Comparison of ENCODE assay signal across 8 mouse cellular contexts in the genomic region with DNA sequence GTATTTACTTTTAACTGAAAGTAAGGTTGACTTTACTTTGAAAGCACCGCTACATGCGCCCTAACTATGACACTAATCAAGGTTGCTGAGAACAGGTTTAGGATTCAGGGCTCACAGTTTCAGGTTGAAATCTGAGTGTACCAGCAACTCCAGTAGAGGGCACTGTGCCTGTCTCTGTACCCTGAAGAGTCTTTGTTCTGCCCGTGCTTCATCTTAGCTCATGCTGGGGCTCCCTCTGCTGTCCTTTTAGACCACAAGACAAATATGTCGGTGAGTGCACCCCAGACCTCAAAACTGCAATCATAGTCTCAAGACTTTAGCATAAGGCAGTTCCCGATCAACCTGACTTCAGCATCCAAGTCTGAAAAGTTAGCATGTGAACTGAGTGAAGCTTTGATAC.
A peak's percentile ranks its signal among the peaks of the same experiment; 100 is the strongest.
DNase-seq lines count a peak whose midpoint lies in the region; ATAC-seq and TF ChIP-seq lines count a peak whose summit lies in the region.

No protein-coding gene starts in this region.

- peak; percentile 54 for ATAC-seq in G1E (ENCODE audit: extremely low read depth, insufficient number of reproducible peaks, low FRiP score, poor library complexity, severe bottlenecking)
- peak; percentile 90 for ATAC-seq in forebrain, embryonic 12.5 days (ENCODE audit: low FRiP score)
- ATAC-seq in hematopoietic stem cell, adult 5-6 weeks (replicated peaks in 1 of 2; ENCODE audit: insufficient read depth in 1 of 2, low FRiP score in 2 of 2, low TSS enrichment in 1 of 2, low read depth in 1 of 2, poor library complexity in 2 of 2, severe bottlenecking in 2 of 2) = peak; percentile 99

- no peak overlapping the region for H3K27ac ChIP-seq in forebrain, embryonic 12.5 days

- H3K9me3 ChIP-seq in G1E (replicated peaks) = no peaks in the 10 kb centered on the region
- no peaks in the 10 kb centered on the region for H3K9me3 ChIP-seq in forebrain, embryonic 12.5 days

- DNase-seq in G1E (ENCODE audit: low spot score) = no peak
- peak; percentile 25 for DNase-seq in c-Kit-positive CD71-positive TER-119-negative erythroid progenitor cells, embryonic 14.5 days (ENCODE audit: low read depth)
- peak; percentile 58 to 87 for DNase-seq in layer of hippocampus, adult 18-20 months (ENCODE audit: low spot score in 2 of 2)
- peak; percentile 9 for DNase-seq in lung, adult 2 months
- DNase-seq in ovary, postnatal 10 days (ENCODE audit: low spot score) = peak; percentile 15
- peak; percentile 64 for DNase-seq in thymus, postnatal 4 days

- no peaks in the 10 kb centered on the region for H3K4me1 ChIP-seq in G1E (ENCODE audit: insufficient read depth, low read depth, low read length)
- no peaks in the 10 kb centered on the region for H3K4me1 ChIP-seq in forebrain, embryonic 12.5 days
- no peaks in the 10 kb centered on the region for H3K4me1 ChIP-seq in lung, adult 2 months (ENCODE audit: control insufficient read depth, insufficient read depth, low read length)

- no peak overlapping the region for H3K4me3 ChIP-seq in G1E (ENCODE audit: low read depth, low read length)
- H3K4me3 ChIP-seq in forebrain, embryonic 12.5 days (replicated peaks) = no peak overlapping the region
- H3K4me3 ChIP-seq in lung, adult 2 months (replicated peaks; ENCODE audit: extremely low read depth, low read depth, low read length) = no peak overlapping the region

- H3K27me3 ChIP-seq in G1E (ENCODE audit: insufficient read depth, low read length) = no peaks in the 10 kb centered on the region
- H3K27me3 ChIP-seq in forebrain, embryonic 12.5 days = no peaks in the 10 kb centered on the region

- no peak for TF ChIP-seq CTCF in G1E (IDR thresholded peaks at IDR 0.05; ENCODE audit: low read depth, low read length)
- peak; percentile 52 for TF ChIP-seq CTCF in lung, adult 2 months (IDR thresholded peaks at IDR 0.05; ENCODE audit: insufficient read depth, low read length)

- WGBS in forebrain, embryonic 12.5 days = 30% methylated on average over 5 of the region's 5 CpGs
- 13% methylated on average over 5 of the region's 5 CpGs for WGBS in lung, adult 2 months

- H3K4me2 ChIP-seq in forebrain, embryonic 12.5 days = no peak overlapping the region

- no peaks in the 10 kb centered on the region for H3K36me3 ChIP-seq in G1E (replicated peaks)
- no peaks in the 10 kb centered on the region for H3K36me3 ChIP-seq in forebrain, embryonic 12.5 days (replicated peaks)

- no peak for TF ChIP-seq POLR2A in lung, adult 2 months (IDR thresholded peaks at IDR 0.05; ENCODE audit: borderline replicate concordance, extremely low read depth, low read depth, low read length)

- H3K9ac ChIP-seq in forebrain, embryonic 12.5 days = no peak overlapping the region
